Mouse (Mus musculus) adrenal gland, adult (tissue): Measurements from ENCODE around the gene Banp.
A peak's percentile ranks its signal among the peaks of the same experiment; 100 is the strongest.

Experiments
- DNase-seq, 2 experiments: peaks; one replicate each; pipeline ENCODE4 v3.0.0; 2022 to 2023; ENCODE audit warnings: low spot score in 1 of 2; ENCODE audit not compliant: inconsistent age in 2 of 2

The Banp gene

GRCm38 (mm10) chr8:122010638-122011037 is 61.1 kb downstream of the Banp start:
- no peak for DNase-seq

- DNase-seq, result no peak
Measured at GRCm38 (mm10) chr8:122011066-122011588, 61.6 kb downstream of the Banp start.

- no peak for DNase-seq
Measured at GRCm38 (mm10) chr8:122014606-122015005, 65.1 kb downstream of the Banp start.

- DNase-seq, result no peak
Measured at GRCm38 (mm10) chr8:122018046-122018831, 68.7 kb downstream of the Banp start.

GRCm38 (mm10) chr8:122019162-122019561 is 69.6 kb downstream of the Banp start:
- no peak for DNase-seq

GRCm38 (mm10) chr8:122020050-122020771 is 70.7 kb downstream of the Banp start:
- no peak for DNase-seq

GRCm38 (mm10) chr8:122021725-122022124 is 72.2 kb downstream of the Banp start:
- no peak for DNase-seq

- no peak for DNase-seq
Measured at GRCm38 (mm10) chr8:122022274-122022673, 72.7 kb downstream of the Banp start.

- DNase-seq, result no peak
Measured at GRCm38 (mm10) chr8:122022705-122023104, 73.2 kb downstream of the Banp start.

- no peak for DNase-seq
Measured at GRCm38 (mm10) chr8:122025546-122025945, 76.0 kb downstream of the Banp start.

- peak in 1 of 2 experiments; percentile 26 for DNase-seq
Measured at GRCm38 (mm10) chr8:122028116-122028515, 78.6 kb downstream of the Banp start.

GRCm38 (mm10) chr8:122030965-122031364 is 81.4 kb downstream of the Banp start:
- DNase-seq, result no peak

- DNase-seq, result peak; percentile 81 to 84
Measured at GRCm38 (mm10) chr8:122032741-122033140, 83.2 kb downstream of the Banp start.

- DNase-seq, result no peak
Measured at GRCm38 (mm10) chr8:122035543-122035942, 86.0 kb downstream of the Banp start.

- no peak for DNase-seq
Measured at GRCm38 (mm10) chr8:122036325-122036724, 86.8 kb downstream of the Banp start.

- no peak for DNase-seq
Measured at GRCm38 (mm10) chr8:122037279-122037678, 87.7 kb downstream of the Banp start.

GRCm38 (mm10) chr8:122038076-122038475 is 88.5 kb downstream of the Banp start:
- peak; percentile 66 to 87 for DNase-seq

- peak in 1 of 2 experiments; percentile 18 for DNase-seq
Measured at GRCm38 (mm10) chr8:122039452-122039851, 89.9 kb downstream of the Banp start.

GRCm38 (mm10) chr8:122047206-122047870 is 97.8 kb downstream of the Banp start:
- DNase-seq, result peak in 1 of 2 experiments; percentile 56

GRCm38 (mm10) chr8:122049266-122049665 is 99.7 kb downstream of the Banp start:
- DNase-seq, result no peak

- no peak for DNase-seq
Measured at GRCm38 (mm10) chr8:122049923-122050322, 100.4 kb downstream of the Banp start.
